6 mouse cellular contexts compared by ENCODE assay signal in the genomic region with DNA sequence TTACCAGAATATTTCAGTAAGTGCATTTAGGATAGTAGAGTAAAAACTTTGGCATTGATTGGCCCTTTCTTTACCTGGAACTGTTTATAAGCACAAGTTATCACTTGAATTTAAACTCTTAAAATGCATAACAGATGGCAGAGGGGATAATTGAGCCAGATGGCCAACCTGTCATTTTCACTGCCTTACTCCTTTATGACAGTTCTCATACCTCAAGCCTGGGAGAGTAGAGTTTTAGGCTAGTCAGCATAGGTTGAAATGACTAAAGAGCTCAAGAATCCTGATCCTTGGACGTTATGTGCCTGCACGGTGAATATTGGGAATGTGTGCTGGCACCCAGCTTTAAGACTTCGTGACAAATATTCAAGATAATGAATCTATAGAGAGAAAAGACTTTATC.
"Had no signal": no experiment of that assay in that cellular context is flagged by ENCODE, and none has a peak within 500 bp of the region (broad histone marks: within the 10 kb centered on the region; RNA-seq: fewer than 3 reads in every experiment).

No protein-coding gene starts in this region.

- DNase-seq: kidney, postnatal 10 days; left cerebral cortex, postnatal 4 days; lung, adult 18-20 months; right cerebral cortex, adult 18-20 months; right cerebral cortex, postnatal 25 days; thymus, postnatal 4 days had no signal
